Mouse (Mus musculus) cortical plate, adult 2 months (tissue): ENCODE measurements around the gene Hadh.

Experiments
- CTCF ChIP-seq: fragments of 200-500 bp; IDR thresholded peaks from 2 replicates; pipeline ENCODE4 v1.5.1; 2011; ENCODE audit warnings: mild to moderate bottlenecking, control low read depth, low read length; ENCODE audit not compliant: insufficient read depth; ENCODE audit errors: extremely low read depth
- POLR2A ChIP-seq: fragments of 200-500 bp; IDR thresholded peaks from 2 replicates; pipeline ENCODE4 v1.6.1; 2011; ENCODE audit warnings: mild to moderate bottlenecking, low read length, control low read depth; ENCODE audit not compliant: insufficient read depth; ENCODE audit errors: extremely low read depth

- no peak for TF ChIP-seq POLR2A
- TF ChIP-seq CTCF = no peak
Measured at GRCm38 (mm10) chr3:131296893-131297292, 25.0 kb upstream of the Hadh start.
